Comparison of ENCODE assay signal across 8 mouse cellular contexts in genomic region chr5:93005229-93005814, GRCm38 (mm10). TPM values are rescaled to one million over a fixed set of nuclear protein-coding genes. Genes with fewer than 3 reads are reported as not detected.
DNase-seq lines count a peak whose midpoint lies in the region; ATAC-seq and TF ChIP-seq lines count a peak whose summit lies in the region.

No protein-coding gene starts in this region.

- peak overlapping the region; percentile 28; the same call in 1 of the 2 replicates for H3K4me2 ChIP-seq in forebrain, embryonic 14.5 days (ENCODE audit: low read length)
- H3K4me2 ChIP-seq in limb, embryonic 11.5 days (ENCODE audit: low read depth, severe bottlenecking): peak overlapping the region; percentile 32
- H3K4me2 ChIP-seq in midbrain, embryonic 13.5 days (replicated peaks): peak overlapping the region; percentile 39

- no peak overlapping the region for H3K4me3 ChIP-seq in forebrain, embryonic 14.5 days (ENCODE audit: low read depth, low read length)
- 0 out of 2 replicates have a peak overlapping the region, but pooled peaks have one; percentile 5 for H3K4me3 ChIP-seq in limb, embryonic 11.5 days (ENCODE audit: low read depth, low read length)
- peak overlapping the region; percentile 9; the same call in 1 of the 2 replicates for H3K4me3 ChIP-seq in midbrain, embryonic 13.5 days (replicated peaks)
- H3K4me3 ChIP-seq in thymus, adult 2 months (ENCODE audit: control insufficient read depth, insufficient read depth, low read length): no peak overlapping the region

- no peaks in the 10 kb centered on the region for H3K36me3 ChIP-seq in forebrain, embryonic 14.5 days (ENCODE audit: control insufficient read depth, insufficient read depth, low read length)
- no peaks in the 10 kb centered on the region for H3K36me3 ChIP-seq in limb, embryonic 11.5 days (ENCODE audit: control insufficient read depth, insufficient read depth, low read length)
- no peaks in the 10 kb centered on the region for H3K36me3 ChIP-seq in midbrain, embryonic 13.5 days
- no peaks in the 10 kb centered on the region for H3K36me3 ChIP-seq in thymus, adult 2 months (ENCODE audit: control insufficient read depth, insufficient read depth, low read length)

- 14% methylated on average over 20 of the region's 20 CpGs for WGBS in forebrain, embryonic 14.5 days
- 6% methylated on average over 20 of the region's 20 CpGs for WGBS in limb, embryonic 11.5 days
- WGBS in midbrain, embryonic 13.5 days: 9% methylated on average over 20 of the region's 20 CpGs
- WGBS in thymus, adult 2 months: 6% methylated on average over 20 of the region's 20 CpGs

- no peak for TF ChIP-seq CTCF in thymus, adult 2 months (IDR thresholded peaks at IDR 0.05; ENCODE audit: borderline replicate concordance, control insufficient read depth, extremely low read depth, insufficient read depth, low read length, poor library complexity)

- TF ChIP-seq POLR2A in thymus, adult 2 months (IDR thresholded peaks at IDR 0.05; ENCODE audit: control insufficient read depth, extremely low read depth, insufficient read depth, low read length, poor library complexity): no peak

- no peaks in the 10 kb centered on the region for H3K9me3 ChIP-seq in forebrain, embryonic 14.5 days (replicated peaks; ENCODE audit: control insufficient read depth, low read length)
- no peaks in the 10 kb centered on the region for H3K9me3 ChIP-seq in limb, embryonic 11.5 days (ENCODE audit: control insufficient read depth, low read length)
- no peaks in the 10 kb centered on the region for H3K9me3 ChIP-seq in midbrain, embryonic 13.5 days

- no peaks in the 10 kb centered on the region for H3K4me1 ChIP-seq in forebrain, embryonic 14.5 days (ENCODE audit: control insufficient read depth, insufficient read depth, low read length)
- peaks cover 11% of the 10 kb centered on the region for H3K4me1 ChIP-seq in limb, embryonic 11.5 days (ENCODE audit: control insufficient read depth, insufficient read depth, low read length)
- H3K4me1 ChIP-seq in midbrain, embryonic 13.5 days (replicated peaks): peaks cover 11% of the 10 kb centered on the region; the same call in 1 of the 2 replicates
- H3K4me1 ChIP-seq in thymus, adult 2 months (replicated peaks; ENCODE audit: control insufficient read depth, insufficient read depth, low read length): no peaks in the 10 kb centered on the region

- DNase-seq in thymus, adult 18-20 months: peak; percentile 11 to 16
- DNase-seq in thymus, postnatal 0 days (ENCODE audit: low spot score): no peak
- DNase-seq in forebrain, embryonic 14.5 days (ENCODE audit: low spot score): peak; percentile 19
- peak; percentile 70 for DNase-seq in limb, embryonic 11.5 days (ENCODE audit: low spot score)
- DNase-seq in thymus, adult 2 months: peak; percentile 37
- no peak for DNase-seq in spleen, postnatal 14 days (ENCODE audit: low spot score in 2 of 2)

- no peak for ATAC-seq in forebrain, embryonic 14.5 days
- peak; percentile 54 to 59; a peak in 3 of 4 replicates for ATAC-seq in hematopoietic stem cell, adult 5-6 weeks (replicated peaks in 1 of 2; ENCODE audit: insufficient read depth in 1 of 2, low FRiP score in 2 of 2, low TSS enrichment in 1 of 2, low read depth in 1 of 2, poor library complexity in 2 of 2, severe bottlenecking in 2 of 2)
- ATAC-seq in limb, embryonic 11.5 days (ENCODE audit: insufficient number of reproducible peaks, low FRiP score, low TSS enrichment, low read depth): peak; percentile 68; the same call in 1 of the 2 replicates
- peak; percentile 11; the same call in 1 of the 2 replicates for ATAC-seq in midbrain, embryonic 13.5 days

- H3K27ac ChIP-seq in forebrain, embryonic 14.5 days (ENCODE audit: low read depth, low read length): no peak overlapping the region
- H3K27ac ChIP-seq in limb, embryonic 11.5 days (replicated peaks; ENCODE audit: low read depth, low read length): peak overlapping the region; percentile 78
- H3K27ac ChIP-seq in midbrain, embryonic 13.5 days: 0 out of 2 replicates have a peak overlapping the region, but pooled peaks have one; percentile 6
- H3K27ac ChIP-seq in thymus, adult 2 months (ENCODE audit: control insufficient read depth, insufficient read depth, low read length): no peak overlapping the region

- H3K27me3 ChIP-seq in forebrain, embryonic 14.5 days (replicated peaks; ENCODE audit: control insufficient read depth, insufficient read depth, low read length): no peaks in the 10 kb centered on the region
- H3K27me3 ChIP-seq in limb, embryonic 11.5 days (ENCODE audit: control insufficient read depth, insufficient read depth, low read length): no peaks in the 10 kb centered on the region
- H3K27me3 ChIP-seq in midbrain, embryonic 13.5 days: no peaks in the 10 kb centered on the region
- no peaks in the 10 kb centered on the region for H3K27me3 ChIP-seq in thymus, adult 2 months (ENCODE audit: control insufficient read depth, insufficient read depth, low read length)

- no peak overlapping the region for H3K9ac ChIP-seq in forebrain, embryonic 14.5 days (ENCODE audit: low read length)
- H3K9ac ChIP-seq in limb, embryonic 11.5 days (ENCODE audit: low read length): 0 out of 2 replicates have a peak overlapping the region, but pooled peaks have one; percentile 2
- no peak overlapping the region for H3K9ac ChIP-seq in midbrain, embryonic 13.5 days (replicated peaks)

RNA-seq across cellular contexts. Expression of gene Sowahb, which starts 39.5 kb away (rescaled TPM):
- polyA plus RNA-seq in thymus, postnatal 0 days (2015; fragmentation: Nextera tagmentation; extraction: Ambion mirVana): 0.35 and 0.42 TPM in 2 replicates
- 0.05 TPM in 1 of 2 replicates, not detected in the other for polyA plus RNA-seq in forebrain, embryonic 14.5 days (2014; fragmentation: Nextera tagmentation; extraction: Ambion mirVana)
- 0.19 TPM in 1 of 2 replicates, not detected in the other for total RNA-seq in hematopoietic stem cell, adult 5-6 weeks (2017)
- 0.28 and 0.72 TPM in 2 replicates for polyA plus RNA-seq in limb, embryonic 11.5 days (2014; fragmentation: Nextera tagmentation; extraction: Ambion mirVana)
- 0.06 TPM in 1 of 2 replicates, not detected in the other for polyA plus RNA-seq in midbrain, embryonic 13.5 days (2015; fragmentation: Nextera tagmentation; extraction: Ambion mirVana)
- polyA plus RNA-seq in thymus, adult 2 months (2012; rRNA removed): 0.65 and 0.82 TPM in 2 replicates

Comparison
In these comparisons a context has a peak if more than half of its experiments do, and no peak if none do; other contexts are left out.
1. DNase-seq: peak in thymus, adult 18-20 months (2 of 2), forebrain, embryonic 14.5 days (single experiment), limb, embryonic 11.5 days (single experiment) and thymus, adult 2 months (single experiment); none in thymus, postnatal 0 days (single experiment) and spleen, postnatal 14 days (0 of 2).
2. H3K27ac ChIP-seq: peak in limb, embryonic 11.5 days (single experiment) and midbrain, embryonic 13.5 days (single experiment); none in forebrain, embryonic 14.5 days (single experiment) and thymus, adult 2 months (single experiment).
3. H3K4me3 ChIP-seq: peak in limb, embryonic 11.5 days (single experiment) and midbrain, embryonic 13.5 days (single experiment); none in forebrain, embryonic 14.5 days (single experiment) and thymus, adult 2 months (single experiment).
4. Peak in every context shown above with its lines, with median percentiles within 50 percentile points of each other: H3K4me2 ChIP-seq.